Mouse (Mus musculus): Measurements from ENCODE around the gene Arhgap15.

The Arhgap15 gene

DNA sequence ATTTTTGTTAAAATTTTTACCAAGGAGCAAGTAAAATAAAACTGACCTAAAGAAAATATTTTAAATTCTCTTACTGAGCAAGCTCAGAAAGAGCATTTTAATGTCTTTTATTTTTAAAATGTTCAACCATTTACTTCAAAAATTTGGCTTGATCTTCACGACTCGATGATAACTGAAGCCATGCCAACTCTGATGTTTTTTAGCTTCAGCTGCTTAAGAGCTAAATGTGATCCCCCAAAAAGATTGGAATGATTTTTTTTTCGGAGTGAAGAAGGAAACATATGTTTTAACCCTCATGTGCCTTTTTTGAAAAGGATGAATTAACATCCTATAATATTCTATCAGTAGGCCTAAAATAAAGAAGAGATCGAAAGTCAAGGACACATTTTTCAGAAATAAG, 605.0 kb downstream of the Arhgap15 start:
- peak; percentile 61 for DNase-seq (ENCODE audit: low read depth, low spot score)

DNA sequence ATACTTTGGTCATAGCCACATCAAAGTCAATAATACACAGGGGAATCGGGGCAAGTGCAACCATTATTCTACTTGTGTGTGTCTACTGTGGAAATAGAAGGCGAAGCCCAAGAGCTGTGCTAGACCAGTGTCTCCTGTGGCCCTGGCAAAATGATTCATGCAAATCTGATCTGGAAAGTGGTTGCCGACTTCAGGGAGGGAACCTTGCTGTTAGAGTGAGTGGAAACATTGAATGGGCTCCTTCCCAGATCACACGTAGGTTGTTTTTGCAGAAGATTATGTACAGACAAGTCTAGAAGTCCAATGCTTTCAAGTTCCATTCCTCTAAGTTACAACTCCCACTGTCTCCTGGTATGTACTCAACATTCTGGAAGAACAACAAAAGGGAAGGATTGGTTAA, 606.2 kb downstream of the Arhgap15 start:
- DNase-seq (ENCODE audit: low read depth, low spot score) = no peak

DNA sequence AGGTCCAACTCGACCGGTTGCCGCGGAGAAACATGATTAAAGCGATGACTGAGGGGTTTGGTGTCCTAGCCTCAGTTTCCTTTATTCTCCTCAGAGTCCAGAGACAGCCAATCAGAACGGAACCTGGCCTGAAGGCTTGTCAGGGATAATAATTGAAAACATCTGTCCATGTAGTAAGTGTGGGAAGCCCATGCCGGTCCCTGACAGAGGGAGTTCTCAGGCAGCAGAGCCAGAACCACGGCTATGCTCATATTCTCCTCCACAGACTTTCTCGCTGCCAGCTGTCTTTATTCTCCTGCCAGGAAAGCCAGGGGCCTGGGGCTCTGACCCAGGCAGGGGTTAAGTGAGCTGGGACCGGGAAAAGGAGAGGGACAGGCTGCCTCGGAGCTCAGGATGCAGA, 606.7 kb downstream of the Arhgap15 start:
- DNase-seq (ENCODE audit: low read depth, low spot score) = no peak

DNA sequence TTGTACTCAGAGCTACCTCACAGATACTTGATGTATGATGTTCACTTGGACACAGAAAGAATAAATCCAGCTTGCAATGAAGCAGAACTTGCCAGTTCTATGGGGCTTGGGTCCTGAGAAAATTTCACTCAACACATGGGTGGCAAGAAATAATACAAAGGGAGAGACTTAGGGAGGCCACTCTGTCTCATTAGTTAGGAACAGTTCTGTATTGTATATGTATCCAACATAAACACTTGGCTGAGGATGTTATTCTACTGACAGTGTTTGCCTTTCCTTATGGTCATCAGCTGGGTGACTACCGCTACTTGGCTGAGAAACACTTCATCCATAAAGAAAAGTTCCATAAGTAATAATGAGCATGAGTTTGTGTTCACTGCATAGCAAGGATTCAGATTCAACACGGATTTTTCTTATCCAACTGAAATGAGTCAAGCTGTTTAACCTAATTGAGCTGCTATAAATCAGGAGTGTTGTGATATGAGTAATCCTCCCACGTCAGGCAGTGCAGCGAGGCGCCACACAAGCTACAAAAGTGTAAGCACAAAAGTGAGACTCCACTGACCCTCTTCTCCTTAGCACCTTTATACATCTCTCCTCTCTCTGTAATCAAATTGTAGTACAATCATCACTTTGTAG, 607.7 kb downstream of the Arhgap15 start:
- DNase-seq (ENCODE audit: low read depth, low spot score) = peak; percentile 42

DNA sequence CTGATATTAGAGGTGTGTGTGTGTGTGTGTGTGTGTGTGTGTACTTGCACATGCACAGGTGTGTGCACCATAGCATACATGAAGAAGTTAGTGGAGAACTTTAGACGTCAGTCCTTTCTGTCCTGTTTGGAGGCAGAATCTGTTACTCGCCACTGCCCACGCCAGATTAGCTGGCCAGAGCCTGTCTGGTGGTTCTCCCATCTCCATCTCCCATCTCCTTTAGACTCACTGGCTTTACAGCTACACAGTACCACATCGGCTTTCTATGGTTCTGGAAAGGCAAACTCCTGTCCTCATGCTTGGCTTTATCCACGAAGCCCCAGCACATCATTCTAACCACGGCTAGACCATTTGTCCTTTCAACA, 608.2 kb downstream of the Arhgap15 start:
- no peak for DNase-seq (ENCODE audit: low read depth, low spot score)

DNA sequence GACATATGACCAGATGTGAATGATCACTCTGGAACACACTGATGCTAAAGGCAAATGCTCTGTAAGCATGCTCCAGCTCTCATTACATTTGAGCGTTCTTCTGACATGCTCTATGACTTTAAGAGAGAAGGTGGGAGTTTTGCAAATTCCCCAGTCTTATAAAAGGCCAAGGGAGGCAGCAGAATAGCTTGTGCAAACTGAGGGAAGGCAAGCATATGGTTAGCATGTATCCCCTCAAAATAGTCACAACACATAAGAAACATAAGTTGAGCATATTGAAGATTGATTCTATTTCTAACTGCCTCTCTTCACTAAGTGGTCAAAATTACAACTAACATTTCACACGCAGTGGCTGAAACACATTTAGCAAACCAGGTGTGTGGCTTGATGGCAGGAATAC, 631.6 kb downstream of the Arhgap15 start:
- peak; percentile 49 for DNase-seq (ENCODE audit: low read depth, low spot score)

DNA sequence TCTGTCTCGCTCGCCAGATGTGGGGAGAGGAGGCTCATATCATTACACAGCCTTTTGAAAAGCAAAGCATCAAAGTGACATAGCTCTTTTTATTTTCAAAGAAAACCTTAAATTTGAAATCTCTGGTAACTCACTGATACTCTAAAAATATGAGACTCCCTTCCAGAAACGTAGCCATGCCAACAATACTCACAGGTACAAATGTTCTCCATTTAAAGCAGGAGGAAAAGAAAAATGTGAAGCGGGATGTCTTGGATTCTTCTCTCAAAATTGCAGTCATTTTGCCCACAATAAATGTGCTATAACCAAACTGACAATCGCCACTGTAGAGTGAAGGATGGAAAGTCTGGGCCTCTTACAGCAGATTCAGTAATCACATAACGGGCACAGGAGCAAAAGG, 635.9 kb downstream of the Arhgap15 start:
- peak; percentile 43 for DNase-seq (ENCODE audit: low read depth, low spot score)

DNA sequence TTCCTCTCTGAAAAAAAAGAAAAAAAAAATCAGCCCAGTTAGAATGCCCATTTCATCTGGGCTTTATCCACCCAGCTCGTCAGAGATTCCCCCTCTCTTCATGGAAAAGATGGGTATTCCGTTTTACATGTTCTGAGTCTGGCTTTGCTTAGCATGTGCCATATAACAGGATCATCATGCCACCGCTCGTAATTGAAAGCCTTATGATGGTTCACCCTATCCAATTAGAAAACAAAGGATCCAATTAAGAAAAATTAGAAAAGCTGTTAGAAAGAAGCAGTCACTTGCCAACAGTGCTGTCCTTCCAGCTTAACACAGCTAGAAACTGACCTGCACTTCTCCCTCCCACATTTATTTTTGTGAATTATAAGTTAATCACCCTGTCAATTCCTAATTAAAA, 640.9 kb downstream of the Arhgap15 start:
- no peak for DNase-seq (ENCODE audit: low read depth, low spot score)

DNA sequence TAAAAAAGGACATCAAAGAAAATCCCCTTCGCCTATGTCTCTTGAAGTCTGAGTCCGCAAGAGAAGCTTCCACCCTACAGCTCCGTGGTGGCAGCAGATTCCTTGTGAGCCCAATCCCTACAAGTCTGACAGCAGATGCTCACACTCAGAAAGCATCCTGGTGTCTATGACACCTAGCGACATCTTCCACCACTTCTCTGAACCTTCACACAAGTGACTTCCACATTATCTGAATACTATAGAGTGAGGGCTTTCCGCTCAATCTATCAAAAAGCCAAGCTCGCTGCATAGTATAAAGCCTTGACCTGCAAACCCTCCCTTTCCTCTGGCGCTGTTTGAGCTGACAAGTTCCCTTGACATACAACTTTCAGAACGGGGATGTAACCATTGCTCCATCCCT, 645.2 kb downstream of the Arhgap15 start:
- DNase-seq (ENCODE audit: low read depth, low spot score) = no peak

DNA sequence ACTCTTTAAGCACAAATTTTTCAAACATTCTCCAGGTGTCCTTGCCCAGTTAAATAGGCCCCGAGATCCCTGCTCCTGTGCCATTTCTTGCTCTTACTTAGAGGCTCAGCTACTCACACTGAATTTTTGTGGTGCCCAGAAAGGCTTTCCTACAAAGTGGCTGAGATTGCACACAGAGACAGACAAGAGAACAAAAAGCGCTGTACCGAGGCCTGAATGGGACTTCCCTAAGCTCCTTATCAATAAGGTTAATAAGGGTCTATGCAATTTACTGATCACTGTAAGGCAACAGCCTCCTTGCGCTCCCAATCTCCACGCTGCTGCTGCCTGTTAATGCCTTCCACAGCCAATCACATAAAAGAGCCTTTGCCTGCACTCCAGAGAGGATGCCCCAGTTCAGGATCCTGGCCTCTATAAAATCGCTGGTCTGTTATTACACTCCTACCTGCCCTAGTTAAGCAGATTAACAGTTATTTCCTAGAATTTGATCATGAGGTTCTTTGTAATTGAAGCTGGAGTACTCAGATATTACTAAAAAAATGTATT, 646.4 kb downstream of the Arhgap15 start:
- no peak for DNase-seq (ENCODE audit: low read depth, low spot score)

DNA sequence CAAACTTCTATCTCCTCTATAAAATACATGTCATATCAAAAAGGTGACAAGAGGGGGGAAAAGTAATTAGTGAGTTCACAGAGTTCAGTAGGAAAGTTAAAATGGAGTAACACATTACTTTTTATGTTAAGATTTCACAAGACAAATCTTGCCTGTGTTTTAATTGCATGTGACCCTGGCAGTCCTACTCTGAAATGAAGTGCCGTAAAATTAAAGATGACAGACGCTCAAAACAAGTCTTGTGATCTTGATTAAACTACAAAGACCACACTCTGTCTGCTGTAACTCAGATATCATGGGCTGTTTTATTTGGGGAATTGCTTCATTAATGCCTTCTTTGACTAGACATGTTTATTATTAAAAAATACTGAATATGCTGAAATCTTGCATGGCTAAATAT, 647.0 kb downstream of the Arhgap15 start:
- DNase-seq (ENCODE audit: low read depth, low spot score) = no peak

DNA sequence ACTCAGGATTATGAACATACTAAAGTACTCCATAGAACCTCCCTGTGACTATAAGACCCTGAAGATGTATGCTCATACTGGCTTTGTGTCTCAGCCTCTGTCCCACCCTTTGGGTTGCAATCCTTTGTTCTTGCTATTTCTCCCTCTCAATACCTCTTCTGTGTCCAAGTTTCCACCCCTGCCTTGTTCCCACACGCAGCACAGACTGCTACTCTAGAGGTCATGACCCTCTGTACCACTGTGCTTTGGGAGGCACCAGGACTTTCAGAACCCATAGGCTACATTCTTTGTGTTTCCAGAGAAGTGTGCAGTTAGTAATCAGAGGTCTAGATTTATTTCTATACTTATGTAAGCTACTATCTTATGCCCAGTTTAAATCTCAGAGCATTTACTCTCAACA, 648.6 kb downstream of the Arhgap15 start:
- DNase-seq (ENCODE audit: low read depth, low spot score) = no peak

DNA sequence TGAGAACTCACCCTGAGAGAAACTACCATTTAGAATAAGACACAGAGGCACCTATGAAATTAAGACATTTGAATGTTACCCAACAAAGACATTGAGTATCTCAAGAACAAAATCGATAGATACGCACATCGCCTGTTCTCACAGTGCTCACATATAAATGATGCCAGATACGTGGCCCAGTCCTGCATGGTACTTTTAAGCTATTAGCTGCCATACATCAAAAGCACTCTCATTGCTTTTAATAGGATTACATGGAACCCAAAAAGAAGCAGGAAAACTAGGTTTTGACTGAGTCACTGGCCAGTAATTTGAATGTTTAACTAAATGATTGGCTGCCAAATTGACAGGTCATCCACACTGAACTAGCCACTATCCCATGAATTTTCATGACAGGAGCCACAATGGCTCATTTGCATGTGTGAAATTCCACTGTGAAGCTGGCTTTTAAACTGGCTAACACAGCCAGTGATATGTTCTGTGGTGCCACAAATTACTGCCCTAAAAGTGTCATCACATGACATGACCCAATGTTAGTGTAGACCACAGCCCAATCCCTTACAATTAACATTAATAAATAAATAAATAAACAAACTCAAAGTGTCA, 649.2 kb downstream of the Arhgap15 start:
- DNase-seq (ENCODE audit: low read depth, low spot score) = no peak

DNA sequence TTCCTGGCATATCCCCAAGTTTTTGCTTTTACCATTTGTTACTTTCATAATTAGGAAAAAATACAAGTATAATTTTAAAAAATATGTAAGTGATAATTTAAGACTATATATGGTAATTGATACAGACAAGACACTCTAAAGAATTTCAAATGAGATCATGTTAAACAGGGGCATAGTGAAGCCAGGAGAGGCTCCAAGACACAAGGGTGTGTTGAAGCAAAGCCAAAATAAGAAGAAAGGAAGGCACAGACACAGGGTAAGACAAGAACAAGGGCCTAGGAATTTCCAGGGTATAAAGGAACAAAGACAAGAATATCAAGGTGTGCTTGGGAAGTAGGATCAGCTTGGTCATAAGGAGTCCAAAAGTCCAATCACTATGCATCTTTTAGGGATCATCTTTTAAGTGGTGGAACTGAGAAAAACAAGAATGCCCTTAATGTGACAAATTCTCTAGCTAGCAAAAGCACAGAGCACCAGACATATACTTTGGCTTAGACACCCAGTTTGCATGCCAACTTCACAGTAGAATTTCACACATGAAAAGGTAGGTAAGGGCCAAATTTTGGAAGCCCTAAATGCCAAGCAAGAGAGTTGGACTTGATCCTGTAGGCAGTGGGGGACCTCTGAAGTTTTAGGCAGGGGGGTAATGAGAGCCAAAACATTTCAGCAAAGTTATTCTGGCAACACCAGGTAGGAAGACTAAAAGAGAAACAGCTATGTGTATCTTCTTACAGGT, 650.7 kb downstream of the Arhgap15 start:
- DNase-seq (ENCODE audit: low read depth, low spot score) = peak; percentile 66

DNA sequence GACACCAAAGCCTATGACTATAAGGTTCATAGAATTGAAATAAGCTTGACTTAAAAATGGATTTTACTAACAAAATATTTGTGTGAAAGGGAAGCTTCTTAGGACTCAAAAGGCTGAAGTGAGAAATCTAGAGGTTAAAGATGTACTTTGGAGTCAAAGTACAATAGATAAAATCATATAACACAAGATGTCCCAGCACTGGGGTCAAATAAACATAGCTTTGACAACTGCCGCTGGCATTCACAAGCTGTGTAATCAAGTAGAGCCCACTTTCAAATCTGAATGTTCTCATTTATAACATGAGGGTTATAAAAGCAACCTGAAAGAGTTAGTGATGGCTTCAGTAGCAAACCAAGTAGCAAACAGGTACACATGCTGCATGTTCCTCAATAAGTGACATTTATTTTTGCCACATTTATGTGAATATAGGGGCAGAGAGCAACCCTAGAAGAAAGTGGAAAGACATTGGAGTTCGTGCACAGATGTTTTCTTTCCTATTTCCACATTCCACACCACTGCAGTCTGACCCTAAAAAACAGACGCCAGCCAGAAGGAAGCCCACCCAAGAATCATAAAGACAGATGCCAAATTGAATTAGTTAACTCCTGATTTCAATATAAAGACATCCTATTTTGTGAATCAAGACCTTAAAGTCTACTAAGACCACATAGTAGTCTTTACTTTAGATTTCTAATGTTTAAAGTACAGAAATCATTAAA, 653.2 kb downstream of the Arhgap15 start:
- no peak for DNase-seq (ENCODE audit: low read depth, low spot score)

DNA sequence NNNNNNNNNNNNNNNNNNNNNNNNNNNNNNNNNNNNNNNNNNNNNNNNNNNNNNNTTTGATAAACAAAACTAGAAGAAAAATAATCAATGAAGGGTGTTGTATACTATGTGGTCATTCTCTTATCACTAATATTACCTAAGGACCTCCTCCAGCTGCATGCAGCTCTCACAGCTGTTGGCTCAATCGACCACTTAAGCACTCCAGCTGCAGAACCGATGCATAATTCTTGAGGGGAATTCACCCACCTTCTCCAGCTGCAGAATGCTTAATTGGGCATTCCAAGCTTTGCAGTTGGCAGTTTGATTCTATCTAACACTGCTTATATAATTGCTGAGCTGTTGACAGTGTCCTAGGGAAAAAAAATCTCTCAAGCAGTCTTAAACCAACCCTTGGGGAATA, 663.0 kb downstream of the Arhgap15 start:
- DNase-seq (ENCODE audit: low read depth, low spot score) = peak; percentile 45

DNA sequence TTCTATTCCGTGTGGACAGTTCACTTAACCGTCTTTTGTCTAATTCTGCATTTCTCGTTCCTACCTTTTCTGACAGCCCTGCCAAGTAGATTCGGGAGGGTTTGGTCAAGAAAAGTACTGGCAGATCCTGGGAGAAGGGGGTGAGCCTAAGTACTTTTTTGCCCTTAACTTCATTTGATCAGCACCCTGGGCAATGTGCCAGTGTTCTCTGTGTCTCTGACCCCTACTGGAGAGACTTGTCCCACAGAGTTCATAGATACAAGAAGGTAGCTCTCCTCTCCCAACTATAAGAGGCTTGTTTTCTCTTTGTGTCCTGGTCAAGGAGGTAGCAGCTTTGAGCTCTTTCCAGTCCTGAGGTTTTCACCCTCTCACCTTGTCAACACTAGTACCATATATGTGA, 667.7 kb downstream of the Arhgap15 start:
- DNase-seq (ENCODE audit: low read depth, low spot score) = no peak

DNA sequence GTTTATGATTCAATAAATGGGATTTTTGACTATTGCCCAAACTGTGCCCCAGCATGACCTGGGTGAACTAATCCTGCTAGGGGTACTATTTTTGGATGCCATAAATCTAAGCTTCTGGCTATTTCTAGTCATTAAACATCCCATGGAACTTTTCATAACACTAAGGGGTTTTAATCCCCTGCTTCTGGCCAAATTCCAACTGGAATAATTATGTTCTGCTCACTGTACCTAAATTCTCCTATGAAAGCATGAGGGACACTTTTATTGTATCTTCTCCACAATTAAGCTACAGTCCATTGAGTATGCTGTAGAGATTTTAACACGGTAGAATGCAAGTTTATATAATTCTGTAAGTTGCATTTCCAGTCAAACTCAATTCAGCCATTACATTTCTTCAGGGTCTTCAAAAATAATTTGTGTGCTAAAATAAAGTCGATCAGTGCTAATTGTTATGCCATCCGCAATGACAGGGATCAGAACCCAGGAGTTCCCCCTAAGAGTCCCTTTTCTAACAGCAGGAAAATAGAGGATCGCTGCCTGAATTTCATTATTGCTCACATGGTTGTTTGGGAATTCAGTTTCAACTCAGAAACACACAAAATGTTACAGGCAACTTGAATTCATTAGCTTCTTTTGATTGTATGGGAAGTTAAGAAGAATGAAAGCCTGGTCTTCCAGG, 671.1 kb downstream of the Arhgap15 start:
- no peak for DNase-seq (ENCODE audit: low read depth, low spot score)

DNA sequence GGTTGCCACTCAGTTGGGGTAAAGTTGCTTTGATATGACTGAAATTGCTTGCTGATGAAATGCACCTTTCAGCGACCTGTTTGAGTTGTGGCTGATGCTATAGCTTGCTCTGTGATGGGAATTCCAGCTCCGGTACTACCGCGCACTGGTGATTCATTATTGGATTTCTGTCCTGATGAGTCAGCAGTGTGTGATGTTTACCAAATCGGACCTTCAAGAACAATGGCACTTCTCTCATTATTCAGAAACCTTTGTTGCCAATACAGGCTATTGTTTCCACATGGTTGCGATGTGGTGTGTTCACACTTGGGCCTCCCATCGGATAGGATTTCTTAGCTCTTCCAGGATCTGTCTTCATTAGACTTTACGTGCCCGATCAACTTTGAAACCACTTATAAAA, 681.9 kb downstream of the Arhgap15 start:
- peak; percentile 80 for DNase-seq (ENCODE audit: low read depth, low spot score)

DNA sequence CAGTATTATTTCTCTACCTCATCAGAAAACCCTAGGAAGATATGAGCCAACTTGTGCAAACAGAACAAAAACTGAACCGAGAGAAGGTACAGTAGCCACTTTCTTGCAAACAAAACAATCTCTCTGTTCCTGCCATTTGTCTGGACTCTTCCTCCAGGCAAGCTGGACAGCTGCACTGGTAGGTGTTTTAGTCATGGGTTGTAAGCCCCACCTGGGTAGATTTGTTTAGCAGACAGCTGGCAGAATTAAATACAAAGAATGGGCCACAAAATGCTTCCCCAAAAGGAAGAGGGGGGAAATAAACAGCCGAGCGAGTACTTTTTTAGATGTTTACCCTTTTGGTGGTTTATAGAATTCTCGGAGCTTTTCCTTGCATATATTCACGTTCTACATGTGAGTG, 688.0 kb downstream of the Arhgap15 start:
- peak; percentile 18 for DNase-seq (ENCODE audit: low read depth, low spot score)

DNA sequence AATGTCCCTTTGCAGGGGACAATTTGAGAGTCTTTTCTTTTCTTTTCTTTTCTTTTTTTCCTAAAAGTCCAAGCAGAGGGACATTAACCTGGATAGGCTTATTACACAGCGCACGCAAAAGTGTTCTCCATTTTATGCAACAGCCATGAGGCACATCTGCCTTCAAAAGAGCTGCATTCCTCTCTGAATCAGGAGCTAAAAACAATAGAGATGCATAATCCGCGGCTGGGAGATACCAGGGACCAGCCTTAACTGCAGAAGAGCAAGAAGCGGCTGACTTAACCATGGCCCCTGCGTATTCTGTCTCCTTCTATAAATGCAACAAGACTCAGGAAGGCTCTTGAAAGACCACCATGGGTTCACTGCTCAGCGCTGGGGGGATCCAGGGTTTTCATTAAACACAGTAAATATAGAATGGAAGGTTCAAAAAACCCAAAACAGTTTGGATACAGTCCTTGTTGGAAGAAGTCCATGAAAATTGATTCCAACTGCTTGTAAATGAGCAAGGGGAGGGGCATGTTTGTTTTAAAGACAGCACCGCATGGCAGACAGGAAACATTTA, 689.0 kb downstream of the Arhgap15 start:
- no peak for DNase-seq (ENCODE audit: low read depth, low spot score)

All from brain, adult 2 months (tissue).